Mouse (Mus musculus): Measurements from ENCODE around the gene Itgad. TPM values are rescaled to one million over a fixed set of nuclear protein-coding genes. Genes with fewer than 3 reads are reported as not detected.
"Not testable (repeated sequence)": the region's sequence is repeated elsewhere in the genome, so short reads cannot be mapped to it uniquely, and the experiment has no call there.

Gene Itgad
- total RNA-seq (2021) = under 1 TPM; 0.57 to 0.91 TPM
- long read RNA-seq, experiment 1 = 0 reads
- long read RNA-seq, experiment 2 = 0 reads

- DNase-seq = no peak
Observed at GRCm38 (mm10) chr7:128154076-128154475, at the start of gene Itgad. TSS of gene Itgad (plus strand) at chr7:128154376.

DNA sequence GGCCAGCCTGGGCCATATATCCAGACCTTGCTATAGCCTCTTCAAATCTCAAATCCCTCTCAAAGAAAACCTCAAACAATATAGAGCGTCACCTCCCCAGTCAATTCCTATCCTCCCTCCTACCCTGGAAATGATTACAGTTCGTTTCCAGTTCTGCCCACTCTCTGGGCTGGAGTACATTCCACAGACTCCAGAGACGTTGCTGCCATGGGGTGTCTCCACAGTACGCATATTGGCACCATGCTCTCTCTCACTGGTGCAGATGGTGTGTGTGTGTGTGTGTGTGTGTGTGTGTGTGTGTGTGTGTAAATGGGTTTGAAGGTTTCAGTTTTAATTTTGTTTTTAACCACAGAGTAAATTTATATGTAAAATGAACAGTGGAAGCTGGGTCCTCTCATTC is 48.9 kb upstream of the Itgad start:
- no peak for DNase-seq

- no peak for DNase-seq
Observed at GRCm38 (mm10) chr7:128107462-128107861, 46.7 kb upstream of the Itgad start.

DNA sequence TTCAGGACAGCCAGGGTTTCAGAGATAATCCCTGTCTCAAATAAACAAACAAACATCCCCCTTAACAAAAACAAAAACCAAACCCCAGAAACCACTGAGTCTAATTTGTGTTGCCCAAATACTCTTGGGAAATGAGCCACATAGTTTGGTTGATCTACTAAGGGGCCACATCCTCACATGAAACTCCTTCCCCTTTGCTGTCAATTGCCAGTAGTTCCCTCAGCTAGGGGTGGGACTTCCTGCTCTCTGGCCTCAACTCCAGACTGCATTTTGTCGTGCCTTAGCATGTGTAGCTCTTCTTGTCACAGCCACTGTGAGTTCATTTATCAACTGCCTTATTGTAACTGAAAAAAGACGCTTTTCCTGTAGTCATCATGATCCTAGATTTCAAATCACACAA is 43.9 kb upstream of the Itgad start:
- no peak for DNase-seq

DNA sequence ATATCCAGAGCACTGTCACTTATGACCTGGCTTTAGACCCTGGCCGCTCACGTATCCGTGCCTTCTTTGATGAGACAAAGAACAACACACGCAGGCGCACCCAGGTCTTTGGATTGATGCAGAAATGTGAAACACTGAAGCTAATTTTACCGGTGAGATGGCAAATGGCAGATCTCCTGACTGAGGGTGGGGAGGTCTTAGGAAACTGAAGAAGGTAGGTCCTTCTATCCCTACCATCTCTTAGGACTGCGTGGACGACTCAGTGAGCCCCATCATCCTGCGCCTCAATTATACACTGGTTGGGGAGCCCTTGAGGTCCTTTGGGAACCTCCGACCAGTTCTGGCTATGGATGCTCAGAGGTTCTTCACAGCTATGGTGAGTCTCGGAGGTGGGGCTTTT is 42.0 kb upstream of the Itgad start:
- DNase-seq = no peak

- no peak for DNase-seq
Observed at GRCm38 (mm10) chr7:128114371-128115105, 39.6 kb upstream of the Itgad start.

DNA sequence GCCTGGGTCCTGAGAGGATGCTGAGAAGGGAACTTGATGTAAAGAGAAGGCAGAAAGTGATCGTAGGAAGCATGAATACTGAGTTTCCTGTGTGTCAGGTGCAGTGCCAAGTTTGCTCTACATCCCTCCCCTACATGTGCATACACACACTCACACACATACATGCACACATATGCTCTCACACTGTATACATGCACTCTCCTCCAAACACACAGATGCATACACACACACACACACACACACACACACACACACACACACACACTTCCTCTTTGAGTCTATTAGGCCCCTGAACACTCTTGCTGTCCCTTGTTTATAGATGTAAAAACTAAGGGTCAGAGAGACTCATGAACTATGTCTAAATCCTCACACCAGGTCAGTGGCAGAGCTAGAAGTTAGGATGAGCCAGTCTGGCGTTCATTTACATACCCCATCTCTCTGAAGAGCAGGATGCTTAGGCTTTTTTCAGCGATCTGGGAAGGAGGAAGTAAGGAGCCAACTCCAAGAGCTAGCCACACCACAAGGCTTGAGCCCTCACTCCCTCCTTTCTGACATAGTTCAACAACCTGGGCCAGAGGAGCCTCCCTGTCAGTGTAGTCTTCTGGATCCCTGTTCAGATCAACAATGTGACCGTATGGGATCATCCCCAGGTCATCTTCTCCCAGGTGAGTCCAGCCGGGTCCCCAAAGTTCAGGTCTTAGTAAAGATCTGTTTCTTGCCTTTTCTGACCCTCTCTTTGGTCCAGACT is 38.8 kb upstream of the Itgad start:
- DNase-seq = no peak

- no peak for DNase-seq
Observed at GRCm38 (mm10) chr7:128116396-128116795, 37.8 kb upstream of the Itgad start.

GRCm38 (mm10) chr7:128119726-128120490 is 34.3 kb upstream of the Itgad start:
- DNase-seq = no peak

DNA sequence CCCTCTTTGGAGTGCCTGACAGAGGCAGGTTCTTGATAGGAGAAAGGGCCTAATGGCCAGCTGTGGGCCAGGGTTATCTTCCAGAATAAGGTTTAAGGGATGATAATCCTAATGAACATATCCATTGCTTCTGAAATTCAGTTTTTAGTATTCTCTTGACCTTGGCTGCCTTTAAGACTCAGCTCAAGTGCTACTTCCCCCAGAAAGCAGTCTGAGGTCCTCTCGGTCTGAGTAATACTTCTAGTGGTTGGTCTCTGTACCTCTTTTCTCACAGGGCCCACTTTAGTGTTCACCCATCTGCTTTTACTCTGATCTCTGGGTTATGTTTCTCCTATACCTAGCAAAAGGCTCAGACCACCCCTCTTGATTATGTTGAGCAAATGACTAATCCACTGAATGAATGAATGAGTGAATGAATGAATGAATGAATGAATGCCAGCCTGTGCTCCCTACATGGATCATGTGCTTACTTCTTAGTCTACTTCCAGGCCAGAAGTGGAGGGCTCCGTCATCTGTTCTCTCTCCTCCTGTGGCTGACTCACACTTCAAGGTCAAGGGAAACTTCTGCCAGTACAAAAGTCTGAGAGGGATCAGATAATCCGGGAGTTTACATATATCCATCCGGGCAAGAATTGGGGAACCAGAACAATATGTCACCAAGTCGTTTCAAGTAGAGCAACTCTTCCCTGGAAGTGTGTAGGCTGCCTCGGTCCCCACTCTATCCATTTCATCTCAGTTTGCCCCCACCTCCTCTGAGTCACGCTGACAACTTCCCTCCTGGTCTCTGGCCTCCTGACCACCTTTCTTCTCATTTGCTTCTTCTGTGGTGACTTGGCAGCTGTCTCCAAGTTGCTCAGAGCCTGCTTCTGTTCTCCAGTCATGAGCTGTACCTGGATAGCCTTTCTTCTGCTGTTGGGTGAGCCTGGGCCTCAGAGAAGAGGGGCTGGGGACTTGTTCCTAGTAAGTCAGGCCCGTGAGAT is 25.1 kb upstream of the Itgad start, which contains the start of gene Itgax:
Gene Itgax, plus strand, starts transcription at position 807 of the 980 bp plus-strand sequence.
- peak; percentile 37 for DNase-seq

GRCm38 (mm10) chr7:128132148-128132547 is 22.0 kb upstream of the Itgad start:
- no peak for DNase-seq

- DNase-seq = no peak
Observed at GRCm38 (mm10) chr7:128133596-128133995, 20.6 kb upstream of the Itgad start.

GRCm38 (mm10) chr7:128136927-128137326 is 17.2 kb upstream of the Itgad start:
- DNase-seq = no peak

- DNase-seq = no peak
Observed at GRCm38 (mm10) chr7:128139611-128140010, 14.6 kb upstream of the Itgad start.

- DNase-seq = no peak
Observed at GRCm38 (mm10) chr7:128150970-128151369, 3.2 kb upstream of the Itgad start.

GRCm38 (mm10) chr7:128154924-128155323 is 748 bp downstream of the Itgad start:
- peak; percentile 27 for DNase-seq

DNA sequence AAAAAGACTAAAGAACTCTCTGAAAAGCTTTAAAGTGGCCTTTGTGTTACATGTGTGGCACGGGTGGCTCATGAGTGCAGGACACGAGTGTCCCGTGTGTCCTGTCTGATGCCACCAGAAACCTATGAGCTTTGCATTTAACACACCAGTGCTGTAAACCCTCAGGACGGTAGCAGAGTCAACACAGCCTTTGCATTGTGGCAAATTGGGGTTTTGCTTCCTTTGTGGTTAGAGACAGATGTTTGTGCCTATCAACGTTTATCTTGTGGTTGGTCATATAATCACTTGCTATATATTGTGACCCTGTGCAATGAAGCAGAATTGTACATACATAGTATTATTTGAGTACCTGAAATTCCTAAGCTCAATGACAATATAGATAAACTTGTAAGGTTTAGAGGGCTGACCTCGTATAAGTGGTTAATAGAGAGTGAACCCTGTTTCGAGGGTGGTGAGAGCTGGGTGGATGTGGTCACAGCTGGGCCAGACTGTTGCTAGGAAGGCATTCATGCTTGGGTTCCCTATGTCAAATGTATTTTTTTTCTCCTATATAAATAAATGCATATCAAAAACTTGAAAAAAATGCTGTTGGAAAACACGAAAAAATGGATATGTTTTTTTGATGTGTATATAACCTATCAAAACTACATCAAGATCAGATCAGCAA is 4.6 kb downstream of the Itgad start:
- not testable (repeated sequence) for DNase-seq

DNA sequence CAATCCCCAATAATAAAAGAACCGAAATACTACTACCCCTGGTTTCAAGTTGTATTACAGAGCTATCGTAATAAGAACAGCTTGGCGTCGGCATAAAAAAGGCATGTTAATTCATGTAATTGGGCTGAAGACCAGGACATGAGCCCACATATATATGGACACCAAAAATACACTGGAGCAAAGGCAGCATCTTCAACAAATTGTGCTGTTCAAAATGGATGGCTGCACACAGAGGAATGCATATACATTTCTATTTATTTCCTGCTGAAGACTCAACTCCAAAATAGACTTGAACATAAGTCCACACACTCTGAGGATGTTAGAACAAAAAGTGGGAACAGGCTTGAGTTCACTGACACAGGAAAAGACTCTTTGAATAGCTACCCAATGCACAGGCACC is 9.8 kb downstream of the Itgad start:
- DNase-seq = no peak

DNA sequence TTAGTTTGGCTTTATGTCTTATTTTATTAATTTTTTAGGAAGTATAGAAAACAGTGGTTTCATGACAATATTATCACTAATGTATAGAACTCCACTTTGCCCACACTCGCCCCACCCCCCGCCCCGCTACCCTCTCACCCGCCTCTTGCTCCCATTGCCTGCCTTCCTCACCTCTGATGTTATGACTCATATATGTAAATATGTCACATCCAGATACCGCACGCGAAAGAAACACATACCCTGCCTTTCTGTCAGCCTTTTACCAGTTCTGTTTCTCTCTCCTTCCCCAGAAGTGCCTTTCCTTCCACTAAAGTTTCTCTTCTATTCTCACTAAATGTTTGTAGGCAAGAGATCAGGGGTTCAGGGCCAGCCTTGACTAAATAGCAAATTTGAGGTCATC is 12.2 kb downstream of the Itgad start:
- no peak for DNase-seq

- no peak for DNase-seq
Observed at GRCm38 (mm10) chr7:128169996-128170395, 15.8 kb downstream of the Itgad start.

DNA sequence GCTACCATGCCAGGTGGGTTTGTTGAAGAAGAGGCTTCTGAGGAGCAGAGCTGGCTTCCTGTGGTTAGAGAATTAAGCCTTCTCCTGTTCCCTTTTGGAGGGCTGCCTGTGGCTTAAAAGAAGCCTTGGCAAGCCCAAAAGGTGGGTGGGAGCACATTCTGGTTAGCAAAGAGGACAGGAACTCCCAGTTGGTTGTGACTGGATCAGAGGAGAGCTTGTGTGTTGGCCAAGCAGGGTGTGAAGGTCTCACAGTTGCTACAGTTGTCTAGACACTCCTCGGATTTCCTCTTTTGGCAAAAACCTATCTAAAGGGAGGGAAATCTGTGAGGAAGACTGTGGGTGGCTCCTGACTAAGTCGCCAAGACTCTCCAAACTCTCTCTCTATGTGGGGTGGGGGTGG is 24.2 kb downstream of the Itgad start:
- no peak for DNase-seq
